Mouse (Mus musculus): Measurements from ENCODE around the gene Ncoa5.

Ncoa5 gene

GRCm38 (mm10) chr2:164960716-164961441 lies 73.8 kb downstream of the Ncoa5 start, which contains the start of gene Slc12a5:
Slc12a5 (plus strand) TSS chr2:164960802.
- in situ Hi-C loops (cut with MboI, MseI), result no loop called here

GRCm38 (mm10) chr2:164957548-164958315 lies 76.9 kb downstream of the Ncoa5 start:
- in situ Hi-C loops (cut with MboI, MseI), result loop anchor here in 1 of 2 experiments (5.0 kb wide), 1 partner anchor 90 kb away; no protein-coding TSS in a partner anchor

- in situ Hi-C loops (cut with MboI, MseI), result loop anchor here in 1 of 2 experiments (5.0 kb wide), 1 partner anchor 91 kb away; no protein-coding TSS in a partner anchor
Measured at GRCm38 (mm10) chr2:164956195-164956594, 78.5 kb downstream of the Ncoa5 start.

- in situ Hi-C loops (cut with MboI, MseI), result loop anchor here in 1 of 2 experiments (5.0 kb wide), 1 partner anchor 92 kb away; no protein-coding TSS in a partner anchor
Measured at GRCm38 (mm10) chr2:164955725-164956124, 78.9 kb downstream of the Ncoa5 start.

GRCm38 (mm10) chr2:164953224-164953623 lies 81.4 kb downstream of the Ncoa5 start:
- in situ Hi-C loops (cut with MboI, MseI), result loop anchor here in 1 of 2 experiments (5.0 kb wide), 1 partner anchor 409 kb away; no protein-coding TSS in a partner anchor

GRCm38 (mm10) chr2:164952448-164952847 lies 82.2 kb downstream of the Ncoa5 start:
- in situ Hi-C loops (cut with MboI, MseI), result loop anchor here in 1 of 2 experiments (5.0 kb wide), 1 partner anchor 410 kb away; no protein-coding TSS in a partner anchor

GRCm38 (mm10) chr2:164951745-164952144 lies 82.9 kb downstream of the Ncoa5 start:
- in situ Hi-C loops (cut with MboI, MseI), result loop anchor here in 1 of 2 experiments (5.0 kb wide), 1 partner anchor 411 kb away; no protein-coding TSS in a partner anchor

GRCm38 (mm10) chr2:164950501-164950900 lies 84.2 kb downstream of the Ncoa5 start:
- in situ Hi-C loops (cut with MboI, MseI), result loop anchor here in 1 of 2 experiments (5.0 kb wide), 1 partner anchor 412 kb away; no protein-coding TSS in a partner anchor

Measured in T-helper 17 cell (primary cell).